Mouse (Mus musculus) stomach, embryonic 14.5 days (tissue): ENCODE data around the gene Grn. TPM values are rescaled to one million over a fixed set of nuclear protein-coding genes. Genes with fewer than 3 reads are reported as not detected.
"Not testable (repeated sequence)": the region's sequence is repeated elsewhere in the genome, so short reads cannot be mapped to it uniquely, and the experiment has no call there.

Source experiments
- ATAC-seq: fragments of 200-750 bp; cut with Nextera tagmentation; 2 replicates; pipeline ENCODE4 v1.8.0; 2017; ENCODE audit warnings: low read depth, moderate TSS enrichment; ENCODE audit not compliant: insufficient number of reproducible peaks, insufficient read depth, low FRiP score
- H3K27ac ChIP-seq: fragments of 300-500 bp; sonication (generic); 2 replicates; pipeline ENCODE4 v1.5.1; 2014; ENCODE audit warnings: mild to moderate bottlenecking, low read length, moderate library complexity, mixed read lengths
- H3K27me3 ChIP-seq: fragments of 300-500 bp; sonication (generic); 2 replicates; pipeline ENCODE4 v1.6.1; 2014; ENCODE audit warnings: low read length, control low read depth, mixed read lengths; ENCODE audit not compliant: control insufficient read depth, insufficient read depth
- H3K36me3 ChIP-seq: fragments of 300-500 bp; sonication (generic); 2 replicates; pipeline ENCODE4 v1.6.1; 2014; ENCODE audit warnings: mild to moderate bottlenecking, control low read depth, low read length, moderate library complexity, mixed read lengths; ENCODE audit not compliant: control insufficient read depth, insufficient read depth
- H3K4me1 ChIP-seq: fragments of 300-500 bp; sonication (generic); 2 replicates; pipeline ENCODE4 v1.6.1; 2014; ENCODE audit warnings: low read length, control low read depth, mixed read lengths; ENCODE audit not compliant: control insufficient read depth, insufficient read depth
- H3K4me2 ChIP-seq: fragments of 300-500 bp; sonication (generic); replicated peaks from 2 replicates; pipeline ENCODE4 v1.6.1; 2014; ENCODE audit warnings: low read depth, low read length, control low read depth
- H3K4me3 ChIP-seq: fragments of 300-500 bp; sonication (generic); 2 replicates; pipeline ENCODE4 v1.5.1; 2014; ENCODE audit warnings: low read depth, low read length, control low read depth
- H3K9ac ChIP-seq: fragments of 300-500 bp; sonication (generic); replicated peaks from 2 replicates; pipeline ENCODE4 v1.6.1; 2014; ENCODE audit warnings: low read depth, mild to moderate bottlenecking, control low read depth, low read length, moderate library complexity, mixed read lengths
- H3K9me3 ChIP-seq: fragments of 300-500 bp; sonication (generic); 2 replicates; pipeline ENCODE4 v1.6.1; 2016; ENCODE audit warnings: low read depth, low read length, control low read depth; ENCODE audit not compliant: control insufficient read depth
- WGBS: fragments of 180-500 bp; shearing (Covaris S2); extraction: QIAGEN DNeasy Blood & Tissue Kit; methylation state at CpG from one replicate; pipeline ENCODE4 v1.1.7; 2014; 5-methylcytosine and 5-hydroxymethylcytosine counted together
- polyA plus RNA-seq: library from polyadenylated mRNA; unstranded; fragments of >200 nt; fragmentation: Nextera tagmentation; extraction: Ambion mirVana; gene quantifications from 2 replicates; pipeline ENCODE4 v1.2.1, GENCODE M21; 2014

Gene Grn
- polyA plus RNA-seq = 112 and 122 TPM in 2 replicates

DNA sequence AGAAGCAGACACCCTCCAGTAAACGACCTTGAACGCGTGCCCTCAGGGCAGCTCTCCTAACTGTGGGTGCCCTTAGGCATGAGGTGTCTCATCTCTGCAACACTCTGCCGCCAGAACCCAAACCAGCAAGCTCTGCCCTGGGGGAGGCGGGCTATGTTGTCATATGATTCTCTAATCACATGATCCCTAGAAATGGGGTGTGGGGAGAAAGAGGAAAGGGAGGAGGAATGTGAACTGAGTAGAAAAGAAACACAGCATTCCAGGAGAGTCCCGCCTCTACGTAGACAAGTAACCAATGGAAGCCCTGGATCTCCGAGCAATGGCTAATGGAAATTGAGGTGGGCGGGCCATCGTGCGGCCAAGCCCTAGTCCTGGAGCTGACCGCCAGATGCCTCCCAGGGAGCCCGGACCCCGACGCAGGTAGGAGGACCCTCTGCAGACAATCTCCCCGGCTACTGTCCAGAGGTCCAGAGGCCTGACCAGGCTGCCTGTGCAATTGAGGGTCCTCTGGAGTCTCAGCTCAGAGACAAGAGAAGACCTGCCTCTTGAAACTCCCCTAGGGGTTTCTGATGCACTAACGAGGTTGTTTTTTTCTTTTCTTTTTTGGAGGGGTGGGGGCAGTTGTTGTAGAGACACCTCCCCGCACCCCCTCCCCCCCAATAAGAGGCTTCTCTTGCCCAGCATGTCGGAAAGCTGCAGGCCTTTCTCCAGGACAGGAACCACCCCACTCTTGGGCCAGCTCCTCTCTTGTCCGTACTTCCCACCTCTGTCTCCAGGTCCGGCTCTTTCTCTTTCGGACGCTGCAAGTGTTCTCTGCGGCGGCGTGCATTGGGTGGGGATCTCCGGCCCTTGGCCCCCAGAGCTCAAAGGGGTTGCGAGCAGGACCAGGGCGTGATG lies at the start of gene Grn:
Gene Grn, plus strand, starts transcription at position 195 of the 897 bp plus-strand sequence.
- no peaks in the 10 kb centered on the region for H3K9me3 ChIP-seq
- WGBS = under 1% methylated on average over 29 of the region's 29 CpGs
- peak; percentile 95 for ATAC-seq

DNA sequence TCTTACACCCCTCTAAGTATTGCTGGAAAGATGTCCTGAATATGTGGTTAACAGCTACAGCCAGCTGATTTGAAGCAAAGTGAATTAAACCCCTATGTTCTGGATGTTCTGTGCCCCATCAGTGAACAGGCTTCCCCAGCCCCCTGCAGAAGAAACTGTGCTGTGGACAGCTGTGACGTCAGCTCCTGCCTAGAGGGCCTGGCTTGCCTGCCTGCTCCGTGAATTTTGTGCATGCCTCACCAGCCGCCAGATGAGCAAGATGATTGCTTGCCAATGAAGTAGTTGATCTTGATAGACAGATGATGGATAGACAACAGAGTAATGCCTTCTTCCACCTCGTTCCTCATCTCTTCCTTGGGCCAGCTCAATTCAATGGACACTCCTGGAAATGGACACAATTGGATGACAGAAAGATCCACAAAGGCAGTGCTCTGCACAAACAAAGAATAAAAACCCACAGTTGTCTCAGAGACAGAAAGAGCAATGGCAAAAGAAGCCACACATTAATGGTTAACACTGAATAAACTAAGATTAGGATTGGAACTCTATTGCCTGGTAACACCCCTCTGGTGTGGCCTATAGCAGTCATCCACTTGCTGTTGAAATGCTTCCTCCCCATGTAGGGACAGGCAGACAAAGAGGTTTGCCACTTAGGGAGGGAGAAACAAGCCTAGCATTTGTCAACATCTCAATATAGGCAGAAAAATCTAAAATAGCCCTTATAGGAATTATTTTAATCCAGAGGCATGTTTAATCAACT lies 48.6 kb upstream of the Grn start:
- H3K4me1 ChIP-seq = 0 out of 2 replicates have a peak, but pooled peaks cover 2% of the 10 kb centered on the region
- H3K9me3 ChIP-seq = no peaks in the 10 kb centered on the region; the same call in 1 of the 2 replicates
- no peaks in the 10 kb centered on the region for H3K36me3 ChIP-seq
- no peaks in the 10 kb centered on the region for H3K27me3 ChIP-seq
- ATAC-seq = no peak
- no peak overlapping the region for H3K4me2 ChIP-seq
- H3K27ac ChIP-seq = no peak overlapping the region
- 31% methylated on average over 4 of the region's 4 CpGs for WGBS
- no peak overlapping the region for H3K9ac ChIP-seq
- no peak overlapping the region for H3K4me3 ChIP-seq

More for the DNA sequence above, at the start of gene Grn:
- Histone ChIP-seq H3K4me3 (peak within 1 kb of the TSS; percentile 69), H3K4me2 (peak within 1 kb of the TSS; percentile 93), H3K27ac (peak within 1 kb of the TSS; percentile 90), H3K27me3 (no peaks in the 10 kb centered on the region), H3K4me1 (peaks cover 9% of the 10 kb centered on the region; the same call in 1 of the 2 replicates), H3K9ac (peak within 1 kb of the TSS; percentile 60), H3K36me3 (peaks cover 11% of the 10 kb centered on the region)

DNA sequence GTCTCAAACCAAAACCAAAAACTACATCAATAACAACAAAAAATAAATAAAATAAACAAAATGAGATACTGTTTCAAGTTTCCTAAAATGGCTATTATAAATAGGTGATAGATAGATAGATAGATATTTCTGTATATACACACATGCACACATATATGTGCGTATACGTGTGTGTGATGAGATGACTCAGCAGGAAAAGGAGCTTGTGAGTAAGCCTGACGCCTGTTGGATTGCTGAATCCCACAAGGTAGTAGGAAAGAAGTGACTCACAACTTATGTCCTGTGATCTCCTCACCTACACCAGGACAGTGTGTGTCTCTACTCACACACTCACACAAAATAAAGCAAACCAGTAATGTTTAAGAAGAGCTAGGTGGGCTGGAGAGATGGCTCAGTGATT lies 47.3 kb upstream of the Grn start:
- Histone ChIP-seq H3K9me3 (no peaks in the 10 kb centered on the region; the same call in 1 of the 2 replicates), H3K27ac (no peak overlapping the region), H3K4me3 (no peak overlapping the region), H3K9ac (no peak overlapping the region), H3K27me3 (no peaks in the 10 kb centered on the region), H3K36me3 (no peaks in the 10 kb centered on the region), H3K4me2 (no peak overlapping the region), H3K4me1 (no peaks in the 10 kb centered on the region)
- 88% methylated on average over 3 of the region's 3 CpGs for WGBS
- no peak for ATAC-seq

DNA sequence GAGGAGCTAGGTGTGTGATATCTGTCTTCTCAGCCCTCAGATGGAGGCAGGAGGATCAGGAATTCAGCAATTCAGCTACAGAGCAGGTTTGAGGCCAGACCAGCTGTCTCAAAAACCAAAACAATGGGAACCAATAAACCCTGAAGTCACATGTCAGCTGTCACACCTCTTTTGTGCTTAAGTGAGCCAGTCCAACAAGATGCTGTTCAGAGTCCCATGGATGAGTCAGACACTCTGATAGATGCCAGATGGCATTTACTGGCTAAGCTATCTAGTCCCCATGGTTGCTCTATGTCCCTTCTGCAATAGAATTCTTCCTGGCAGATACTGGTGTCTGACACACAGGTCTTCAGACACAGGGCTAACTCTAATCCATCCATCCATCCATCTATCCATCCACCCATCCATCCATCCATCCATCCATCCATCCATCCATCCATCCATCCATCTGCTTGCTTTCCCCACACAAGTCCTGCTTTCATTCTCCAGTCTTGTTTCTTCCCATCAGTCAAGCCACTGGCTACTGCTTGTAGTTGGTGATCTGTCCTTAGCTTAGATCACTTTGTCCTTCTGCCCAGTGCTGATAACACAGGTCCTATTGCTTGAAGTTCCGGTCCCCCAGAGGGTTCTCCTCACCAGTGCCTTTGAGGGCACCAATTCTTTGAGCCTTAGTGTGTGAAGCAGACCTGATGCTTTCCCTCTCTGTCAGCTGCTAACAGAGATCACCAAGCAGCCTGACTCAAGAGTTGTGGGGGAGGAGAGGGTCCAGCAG lies 46.6 kb upstream of the Grn start:
- no peak for ATAC-seq
- Histone ChIP-seq H3K4me3 (no peak overlapping the region), H3K4me2 (no peak overlapping the region), H3K27me3 (no peaks in the 10 kb centered on the region), H3K9ac (no peak overlapping the region), H3K4me1 (no peaks in the 10 kb centered on the region), H3K27ac (no peak overlapping the region), H3K9me3 (no peaks in the 10 kb centered on the region; the same call in 1 of the 2 replicates), H3K36me3 (no peaks in the 10 kb centered on the region)
- WGBS = 66% methylated on average over 1 of the region's 1 CpGs

DNA sequence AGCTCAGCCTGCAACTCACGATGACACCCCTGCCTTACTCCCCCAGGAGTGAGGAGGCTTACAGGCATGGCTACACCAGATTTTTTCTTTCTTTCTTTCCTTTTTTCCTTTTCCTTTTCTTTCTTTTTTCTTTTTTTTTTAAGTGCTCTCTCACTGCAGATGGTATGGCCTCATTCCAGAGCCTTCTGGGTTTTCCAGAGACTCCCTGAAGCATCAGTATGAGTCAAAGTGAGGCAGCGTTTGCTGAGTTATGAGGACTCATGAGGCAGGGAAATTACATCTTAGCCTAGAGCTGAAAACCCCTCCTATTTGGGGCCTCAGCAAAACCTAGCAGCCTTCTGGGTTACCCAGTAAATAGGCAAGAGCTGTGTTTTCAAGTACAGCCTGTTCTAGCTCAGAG lies 45.7 kb upstream of the Grn start:
- no peak overlapping the region for H3K9ac ChIP-seq
- no peak overlapping the region for H3K27ac ChIP-seq
- ATAC-seq = no peak
- H3K27me3 ChIP-seq = no peaks in the 10 kb centered on the region
- H3K4me2 ChIP-seq = no peak overlapping the region
- no peak overlapping the region for H3K4me3 ChIP-seq
- WGBS = 71% methylated on average over 2 of the region's 2 CpGs
- no peaks in the 10 kb centered on the region for H3K4me1 ChIP-seq
- H3K9me3 ChIP-seq = no peaks in the 10 kb centered on the region
- no peaks in the 10 kb centered on the region for H3K36me3 ChIP-seq

DNA sequence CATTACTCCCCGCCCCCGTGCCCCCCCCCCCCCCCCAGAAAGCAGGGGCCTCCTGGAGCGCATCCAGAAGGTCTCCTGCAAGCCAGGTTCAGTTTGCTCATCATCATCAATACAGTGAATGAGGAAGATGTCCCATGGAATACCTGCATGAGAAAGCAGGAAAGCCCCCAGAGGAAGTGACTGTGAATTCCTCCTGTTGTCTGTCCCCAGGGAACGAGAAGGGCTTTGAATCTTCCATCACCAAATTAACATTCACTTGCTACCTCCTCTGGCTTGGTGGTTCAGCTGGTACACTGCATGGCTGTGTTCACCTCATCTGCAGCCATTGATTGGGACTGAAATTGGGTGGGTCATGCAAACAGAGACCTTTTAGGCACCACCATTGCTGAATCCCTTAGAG lies 45.0 kb upstream of the Grn start:
- H3K4me2 ChIP-seq = no peak overlapping the region
- no peak overlapping the region for H3K27ac ChIP-seq
- no peaks in the 10 kb centered on the region for H3K36me3 ChIP-seq
- H3K9ac ChIP-seq = no peak overlapping the region
- ATAC-seq = no peak
- no peaks in the 10 kb centered on the region for H3K9me3 ChIP-seq
- H3K4me3 ChIP-seq = no peak overlapping the region
- WGBS = 53% methylated on average over 4 of the region's 4 CpGs
- H3K4me1 ChIP-seq = no peaks in the 10 kb centered on the region
- H3K27me3 ChIP-seq = no peaks in the 10 kb centered on the region

DNA sequence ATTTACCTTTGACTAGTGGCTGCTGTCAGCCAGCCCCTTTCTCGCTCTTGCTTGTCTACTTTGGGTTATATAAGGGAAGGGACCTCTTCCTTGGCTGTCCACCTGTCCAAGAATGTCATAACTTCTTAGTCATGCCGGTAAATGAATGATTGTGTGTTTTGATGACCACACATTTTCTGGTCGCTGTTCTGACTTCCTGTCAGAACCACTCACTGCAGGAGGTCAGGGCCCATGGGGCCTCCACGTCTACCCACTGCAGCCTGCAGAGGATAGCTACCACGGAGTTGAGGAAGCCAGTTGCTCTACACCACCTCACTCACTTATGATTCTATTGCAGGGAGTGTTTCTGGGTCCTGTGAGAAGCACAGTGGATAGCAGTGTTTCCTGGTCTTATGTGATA lies 44.0 kb upstream of the Grn start:
- no peaks in the 10 kb centered on the region for H3K27me3 ChIP-seq
- H3K4me1 ChIP-seq = no peaks in the 10 kb centered on the region
- H3K9ac ChIP-seq = no peak overlapping the region
- WGBS = 54% methylated on average over 5 of the region's 5 CpGs
- no peaks in the 10 kb centered on the region for H3K9me3 ChIP-seq
- H3K36me3 ChIP-seq = no peaks in the 10 kb centered on the region
- no peak overlapping the region for H3K27ac ChIP-seq
- no peak overlapping the region for H3K4me2 ChIP-seq
- no peak for ATAC-seq
- H3K4me3 ChIP-seq = no peak overlapping the region

DNA sequence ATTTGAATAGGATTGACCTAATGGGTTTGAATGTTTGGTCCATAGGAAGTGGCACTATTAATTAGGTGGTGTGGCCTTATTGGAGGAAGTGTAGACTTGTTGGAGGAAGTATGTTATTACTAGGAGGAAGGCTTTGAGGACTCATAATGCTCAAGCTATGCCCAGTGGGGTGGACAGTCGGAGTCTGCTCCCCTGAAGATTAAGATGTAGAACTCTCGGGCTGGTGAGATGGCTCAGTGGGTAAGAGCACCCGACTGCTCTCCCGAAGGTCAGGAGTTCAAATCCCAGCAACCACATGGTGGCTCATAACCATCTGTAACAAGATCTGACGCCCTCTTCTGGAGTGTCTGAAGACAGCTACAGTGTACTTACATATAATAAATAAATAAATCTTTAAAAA lies 40.7 kb upstream of the Grn start:
- not testable (repeated sequence) for H3K4me3 ChIP-seq, H3K27ac ChIP-seq, H3K36me3 ChIP-seq, H3K9ac ChIP-seq, ATAC-seq, H3K4me1 ChIP-seq, H3K9me3 ChIP-seq, H3K27me3 ChIP-seq, H3K4me2 ChIP-seq
- 89% methylated on average over 4 of the region's 5 CpGs for WGBS
